Mouse (Mus musculus): ENCODE measurements around the gene Slc2a2. TPM values are rescaled to one million over a fixed set of nuclear protein-coding genes. Genes with fewer than 3 reads are reported as not detected.

Slc2a2 gene
- polyA plus RNA-seq, 1 experiment from 2014 or later: 135 TPM

GRCm38 (mm10) chr3:28682411-28682810 is 15.3 kb upstream of the Slc2a2 start:
- no peak overlapping the region for H3K9ac ChIP-seq (replicated peaks)
- DNase-seq (no peak), ATAC-seq (no peak)
- no peaks in the 10 kb centered on the region for H3K36me3 ChIP-seq (replicated peaks; ENCODE audit: insufficient read depth, low read length)
- H3K4me1 ChIP-seq (ENCODE audit: insufficient read depth): peaks cover 6% of the 10 kb centered on the region; the same call in 1 of the 2 replicates
- H3K4me2 ChIP-seq (ENCODE audit: low read depth, low read length): no peak overlapping the region
- H3K4me3 ChIP-seq (ENCODE audit: low read depth, low read length): no peak overlapping the region
- TF ChIP-seq EP300 (IDR thresholded peaks at IDR 0.05; ENCODE audit: low read depth) (no peak), CTCF (IDR thresholded peaks at IDR 0.05; ENCODE audit: low read depth) (no peak)
- H3K27ac ChIP-seq (ENCODE audit: low read depth): 0 out of 2 replicates have a peak overlapping the region, but pooled peaks have one; percentile 11
- WGBS (ENCODE audit: insufficient replicate concordance): 56% methylated on average over 3 of the region's 3 CpGs
- no peaks in the 10 kb centered on the region for H3K9me3 ChIP-seq (ENCODE audit: low read length)
- H3K27me3 ChIP-seq (ENCODE audit: insufficient read depth, low read length): no peaks in the 10 kb centered on the region

DNA sequence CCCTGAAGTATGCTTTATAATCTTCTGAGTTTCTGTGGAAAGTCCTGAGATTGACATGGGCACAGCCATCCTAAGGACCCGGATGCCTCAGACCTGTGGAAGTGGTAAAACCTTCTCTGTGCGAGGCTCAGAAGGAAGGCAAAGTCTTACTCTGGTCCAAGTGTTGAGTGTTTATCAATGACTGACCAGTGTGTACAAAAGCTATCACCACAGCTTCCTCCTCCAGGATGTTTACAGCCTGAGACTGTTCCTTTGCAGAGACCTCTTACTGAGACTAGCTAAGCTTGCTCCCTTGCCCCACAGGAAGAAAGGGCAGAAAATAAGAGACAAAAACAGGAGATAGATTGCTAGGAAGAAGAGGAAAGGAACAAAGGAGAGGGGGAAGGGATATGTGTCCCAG is 12.2 kb upstream of the Slc2a2 start:
- Histone ChIP-seq H3K27me3 (ENCODE audit: insufficient read depth, low read length) (no peaks in the 10 kb centered on the region), H3K36me3 (replicated peaks; ENCODE audit: insufficient read depth, low read length) (no peaks in the 10 kb centered on the region), H3K9ac (replicated peaks) (no peak overlapping the region), H3K9me3 (ENCODE audit: low read length) (no peaks in the 10 kb centered on the region), H3K27ac (ENCODE audit: low read depth) (no peak overlapping the region), H3K4me1 (ENCODE audit: insufficient read depth) (peaks cover 6% of the 10 kb centered on the region; the same call in 1 of the 2 replicates), H3K4me3 (ENCODE audit: low read depth, low read length) (no peak overlapping the region), H3K4me2 (ENCODE audit: low read depth, low read length) (no peak overlapping the region)
- TF ChIP-seq CTCF (IDR thresholded peaks at IDR 0.05; ENCODE audit: low read depth) (no peak), EP300 (IDR thresholded peaks at IDR 0.05; ENCODE audit: low read depth) (no peak)
- ATAC-seq (no peak), DNase-seq (no peak)
- 50% methylated on average over 2 of the region's 2 CpGs for WGBS (ENCODE audit: insufficient replicate concordance)

GRCm38 (mm10) chr3:28694811-28695210 is 2.9 kb upstream of the Slc2a2 start:
- H3K4me3 ChIP-seq (ENCODE audit: low read depth, low read length): no peak overlapping the region
- no peak for DNase-seq
- peaks cover 3% of the 10 kb centered on the region; the same call in 1 of the 2 replicates for H3K4me1 ChIP-seq (ENCODE audit: insufficient read depth)
- no peak overlapping the region for H3K9ac ChIP-seq (replicated peaks)
- no peak overlapping the region for H3K4me2 ChIP-seq (ENCODE audit: low read depth, low read length)
- no peaks in the 10 kb centered on the region for H3K36me3 ChIP-seq (replicated peaks; ENCODE audit: insufficient read depth, low read length)
- no peak for ATAC-seq
- no peak for TF ChIP-seq CTCF (IDR thresholded peaks at IDR 0.05; ENCODE audit: low read depth)
- TF ChIP-seq EP300 (IDR thresholded peaks at IDR 0.05; ENCODE audit: low read depth): no peak
- no peaks in the 10 kb centered on the region for H3K27me3 ChIP-seq (ENCODE audit: insufficient read depth, low read length)
- WGBS (ENCODE audit: insufficient replicate concordance): 75% methylated on average over 5 of the region's 5 CpGs
- H3K9me3 ChIP-seq (ENCODE audit: low read length): no peaks in the 10 kb centered on the region
- H3K27ac ChIP-seq (ENCODE audit: low read depth): no peak overlapping the region

DNA sequence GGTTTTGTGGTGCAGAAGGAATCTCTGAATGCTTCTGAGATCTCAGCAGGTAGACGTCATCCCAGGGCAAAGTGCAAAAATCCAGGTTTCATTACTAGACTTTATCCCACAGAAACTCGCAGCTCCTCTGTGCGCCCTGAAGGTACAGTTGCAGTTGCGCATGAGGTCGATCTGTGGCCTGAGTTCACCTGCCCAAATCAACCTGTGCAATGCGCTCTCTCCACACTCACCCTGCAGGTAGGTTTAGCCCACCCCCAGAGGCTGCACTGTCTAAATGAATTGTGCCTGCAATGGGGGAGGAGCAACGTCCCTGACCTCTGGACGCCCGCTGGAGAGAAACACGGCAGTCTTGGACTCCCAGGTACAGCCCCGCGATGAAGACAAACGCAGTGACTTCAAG is 2.1 kb upstream of the Slc2a2 start:
- no peak for DNase-seq
- peak overlapping the region; percentile 55 for H3K4me2 ChIP-seq (ENCODE audit: low read depth, low read length)
- peak overlapping the region; percentile 44 for H3K9ac ChIP-seq (replicated peaks)
- H3K4me3 ChIP-seq (ENCODE audit: low read depth, low read length): no peak overlapping the region
- WGBS (ENCODE audit: insufficient replicate concordance): 58% methylated on average over 13 of the region's 13 CpGs
- H3K27me3 ChIP-seq (ENCODE audit: insufficient read depth, low read length): no peaks in the 10 kb centered on the region
- H3K27ac ChIP-seq (ENCODE audit: low read depth): peak overlapping the region; percentile 66
- peaks cover 3% of the 10 kb centered on the region; the same call in 1 of the 2 replicates for H3K4me1 ChIP-seq (ENCODE audit: insufficient read depth)
- no peaks in the 10 kb centered on the region for H3K9me3 ChIP-seq (ENCODE audit: low read length)
- ATAC-seq: peak; percentile 40
- H3K36me3 ChIP-seq (replicated peaks; ENCODE audit: insufficient read depth, low read length): no peaks in the 10 kb centered on the region
- TF ChIP-seq CTCF (IDR thresholded peaks at IDR 0.05; ENCODE audit: low read depth): no peak
- no peak for TF ChIP-seq EP300 (IDR thresholded peaks at IDR 0.05; ENCODE audit: low read depth)

DNA sequence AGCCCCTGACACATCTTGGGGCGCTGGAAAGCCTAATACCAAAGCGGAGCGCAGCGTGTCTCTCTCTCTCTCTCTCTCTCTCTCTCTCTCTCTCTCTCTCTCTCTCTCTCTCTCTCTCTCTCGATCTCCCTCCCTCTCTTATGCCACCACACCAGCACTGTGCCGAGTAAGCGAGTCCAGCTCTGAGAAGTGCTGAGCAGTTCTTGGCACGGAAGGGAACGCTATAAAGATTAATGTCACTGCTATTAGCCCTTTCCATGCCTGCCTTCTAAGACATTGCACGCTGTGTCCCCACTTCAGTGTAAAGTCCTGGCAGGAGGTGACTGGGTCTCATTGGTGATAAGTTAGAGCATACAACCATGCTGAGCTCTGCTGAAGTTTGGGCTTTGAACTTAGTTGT is 1.5 kb upstream of the Slc2a2 start:
- TF ChIP-seq EP300 (IDR thresholded peaks at IDR 0.05; ENCODE audit: low read depth) (no peak), CTCF (IDR thresholded peaks at IDR 0.05; ENCODE audit: low read depth) (no peak)
- 60% methylated on average over 10 of the region's 10 CpGs for WGBS (ENCODE audit: insufficient replicate concordance)
- Histone ChIP-seq H3K9ac (replicated peaks) (peak overlapping the region; percentile 44), H3K4me1 (ENCODE audit: insufficient read depth) (peaks cover 3% of the 10 kb centered on the region; the same call in 1 of the 2 replicates), H3K36me3 (replicated peaks; ENCODE audit: insufficient read depth, low read length) (no peaks in the 10 kb centered on the region), H3K4me3 (ENCODE audit: low read depth, low read length) (no peak overlapping the region), H3K9me3 (ENCODE audit: low read length) (no peaks in the 10 kb centered on the region), H3K27me3 (ENCODE audit: insufficient read depth, low read length) (no peaks in the 10 kb centered on the region), H3K27ac (ENCODE audit: low read depth) (peak overlapping the region; percentile 66), H3K4me2 (ENCODE audit: low read depth, low read length) (peak overlapping the region; percentile 55)
- DNase-seq (no peak), ATAC-seq (peak; percentile 5; the same call in 1 of the 2 replicates)

GRCm38 (mm10) chr3:28699601-28700000 is 1.9 kb downstream of the Slc2a2 start:
- peak overlapping the region; percentile 92 for H3K27ac ChIP-seq (ENCODE audit: low read depth)
- H3K4me1 ChIP-seq (ENCODE audit: insufficient read depth): peaks cover 3% of the 10 kb centered on the region; the same call in 1 of the 2 replicates
- no peak for DNase-seq
- H3K4me2 ChIP-seq (ENCODE audit: low read depth, low read length): peak overlapping the region; percentile 53
- peak; percentile 50 for ATAC-seq
- TF ChIP-seq EP300 (IDR thresholded peaks at IDR 0.05; ENCODE audit: low read depth): peak; percentile 56; the same call in 1 of the 2 replicates
- TF ChIP-seq CTCF (IDR thresholded peaks at IDR 0.05; ENCODE audit: low read depth): no peak
- H3K36me3 ChIP-seq (replicated peaks; ENCODE audit: insufficient read depth, low read length): no peaks in the 10 kb centered on the region
- WGBS (ENCODE audit: insufficient replicate concordance): 47% methylated on average over 4 of the region's 4 CpGs
- H3K9me3 ChIP-seq (ENCODE audit: low read length): no peaks in the 10 kb centered on the region
- peak overlapping the region; percentile 63 for H3K9ac ChIP-seq (replicated peaks)
- H3K4me3 ChIP-seq (ENCODE audit: low read depth, low read length): peak overlapping the region; percentile 47
- H3K27me3 ChIP-seq (ENCODE audit: insufficient read depth, low read length): no peaks in the 10 kb centered on the region
